Mouse (Mus musculus) cerebellum, adult 9-10 months (tissue): Measurements from ENCODE around the gene Tle3.
A peak's percentile ranks its signal among the peaks of the same experiment; 100 is the strongest.

Experiments
- DNase-seq: peaks from one replicate; pipeline ENCODE4 v3.0.0; 2022

The Tle3 gene

GRCm38 (mm10) chr9:61398160-61398559 is 26.0 kb downstream of the Tle3 start:
- DNase-seq: no peak

GRCm38 (mm10) chr9:61400132-61400531 is 28.0 kb downstream of the Tle3 start:
- no peak for DNase-seq

- no peak for DNase-seq
Measured at GRCm38 (mm10) chr9:61401664-61402063, 29.5 kb downstream of the Tle3 start.

- DNase-seq: peak; percentile 35
Measured at GRCm38 (mm10) chr9:61402268-61402667, 30.1 kb downstream of the Tle3 start.

GRCm38 (mm10) chr9:61402716-61403115 is 30.6 kb downstream of the Tle3 start:
- DNase-seq: no peak

GRCm38 (mm10) chr9:61403866-61404614 is 31.9 kb downstream of the Tle3 start:
- DNase-seq: no peak

GRCm38 (mm10) chr9:61404615-61404980 is 32.4 kb downstream of the Tle3 start:
- DNase-seq: no peak

GRCm38 (mm10) chr9:61404998-61405621 is 32.9 kb downstream of the Tle3 start:
- peak; percentile 57 for DNase-seq

GRCm38 (mm10) chr9:61406343-61406742 is 34.2 kb downstream of the Tle3 start:
- DNase-seq: no peak

- peak; percentile 38 for DNase-seq
Measured at GRCm38 (mm10) chr9:61409046-61409445, 36.9 kb downstream of the Tle3 start.

GRCm38 (mm10) chr9:61413665-61414456 is 41.7 kb downstream of the Tle3 start:
- no peak for DNase-seq

GRCm38 (mm10) chr9:61416571-61416970 is 44.4 kb downstream of the Tle3 start:
- no peak for DNase-seq

- no peak for DNase-seq
Measured at GRCm38 (mm10) chr9:61421626-61422025, 49.5 kb downstream of the Tle3 start.

GRCm38 (mm10) chr9:61424245-61424644 is 52.1 kb downstream of the Tle3 start:
- no peak for DNase-seq

- DNase-seq: no peak
Measured at GRCm38 (mm10) chr9:61426493-61426892, 54.3 kb downstream of the Tle3 start.

GRCm38 (mm10) chr9:61427051-61427450 is 54.9 kb downstream of the Tle3 start:
- DNase-seq: no peak

- no peak for DNase-seq
Measured at GRCm38 (mm10) chr9:61427901-61428300, 55.7 kb downstream of the Tle3 start.

- DNase-seq: no peak
Measured at GRCm38 (mm10) chr9:61431830-61432229, 59.7 kb downstream of the Tle3 start.

GRCm38 (mm10) chr9:61433206-61433605 is 61.0 kb downstream of the Tle3 start:
- no peak for DNase-seq

GRCm38 (mm10) chr9:61434062-61434461 is 61.9 kb downstream of the Tle3 start:
- peak; percentile 70 for DNase-seq

- DNase-seq: no peak
Measured at GRCm38 (mm10) chr9:61435191-61435989, 63.2 kb downstream of the Tle3 start.

GRCm38 (mm10) chr9:61436104-61436503 is 63.9 kb downstream of the Tle3 start:
- no peak for DNase-seq

GRCm38 (mm10) chr9:61436761-61437160 is 64.6 kb downstream of the Tle3 start:
- DNase-seq: no peak
